Mouse (Mus musculus) liver, adult 2 months (tissue): Measurements from ENCODE around the gene Znhit3.

Source experiments
- CTCF ChIP-seq: fragments of 200-500 bp; IDR thresholded peaks from 2 replicates; pipeline ENCODE4 v1.5.1; 2011; ENCODE audit warnings: low read depth, low read length, control low read depth
- POLR2A ChIP-seq: fragments of 200-500 bp; IDR thresholded peaks from 2 replicates; pipeline ENCODE4 v1.6.1; 2011; ENCODE audit warnings: low read length, control low read depth; ENCODE audit not compliant: insufficient read depth; ENCODE audit errors: extremely low read depth

GRCm38 (mm10) chr11:84885238-84885637 is 30.9 kb downstream of the Znhit3 start:
- TF ChIP-seq POLR2A (no peak), CTCF (no peak)
